25 mouse cellular contexts compared by ENCODE assay signal in the genomic region with DNA sequence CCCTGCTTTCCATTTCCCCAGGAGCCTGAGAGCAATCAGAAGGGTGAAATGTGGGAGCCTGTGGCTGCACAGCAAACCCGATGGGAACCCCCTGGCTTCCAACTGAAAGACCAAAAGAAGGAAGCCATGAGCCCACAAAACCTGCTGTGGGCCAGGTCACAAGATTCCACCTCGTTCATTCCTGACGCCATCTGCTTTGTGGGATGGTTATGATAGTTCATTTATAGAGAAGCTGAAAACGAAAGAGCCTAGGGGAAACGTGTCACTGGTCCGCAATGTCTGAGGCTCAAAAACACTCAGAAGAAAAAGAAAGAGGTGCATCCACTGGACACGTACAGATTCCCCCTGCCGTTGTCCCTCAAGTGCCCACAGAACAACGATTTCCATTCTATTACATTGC. TPM values are rescaled to one million over a fixed set of nuclear protein-coding genes. Genes with fewer than 3 reads are reported as not detected.
"Had no signal": no experiment of that assay in that cellular context is flagged by ENCODE, and none has a peak within 500 bp of the region (broad histone marks: within the 10 kb centered on the region; RNA-seq: fewer than 3 reads in every experiment).

No protein-coding gene starts in this region.

- H3K9me3 ChIP-seq: heart, embryonic 13.5 days; heart, embryonic 15.5 days; hindbrain, embryonic 10.5 days; hindbrain, embryonic 12.5 days; intestine, embryonic 15.5 days; limb, embryonic 13.5 days; limb, embryonic 15.5 days; liver, embryonic 12.5 days had no signal

- ATAC-seq: inflammation-experienced regulatory T-cells, adult 6 months; intestine, embryonic 15.5 days; liver, embryonic 12.5 days had no signal

- H3K4me3 ChIP-seq: heart, adult 2 months; heart, embryonic 13.5 days; heart, embryonic 15.5 days; hindbrain, embryonic 10.5 days; hindbrain, embryonic 12.5 days; intestine, embryonic 15.5 days; limb, embryonic 13.5 days; limb, embryonic 15.5 days; liver, embryonic 12.5 days had no signal

- H3K27me3 ChIP-seq: intestine, embryonic 15.5 days; limb, embryonic 15.5 days had no signal

- H3K4me1 ChIP-seq: heart, embryonic 15.5 days had no signal

- DNase-seq: gastrocnemius, postnatal 25 days; heart, adult 11 months; heart, adult 2 months; heart, postnatal 14 days; heart, postnatal 36 days; kidney, adult 11 months; kidney, adult 8-10 months; kidney, postnatal 10 days; kidney, postnatal 36 days; layer of hippocampus, adult 9-11 months; layer of hippocampus, postnatal 36 days; left cerebral cortex, postnatal 4 days had no signal

- H3K27ac ChIP-seq: heart, adult 2 months; heart, embryonic 13.5 days; heart, embryonic 15.5 days; hindbrain, embryonic 10.5 days; hindbrain, embryonic 12.5 days; hindbrain, embryonic 14.5 days; intestine, embryonic 15.5 days; limb, embryonic 13.5 days; limb, embryonic 15.5 days; liver, embryonic 12.5 days; liver, embryonic 14.5 days had no signal

- H3K9ac ChIP-seq: heart, embryonic 13.5 days; heart, embryonic 15.5 days; hindbrain, embryonic 12.5 days; hindbrain, embryonic 14.5 days; intestine, embryonic 15.5 days; limb, embryonic 13.5 days; limb, embryonic 15.5 days; liver, embryonic 12.5 days; liver, embryonic 14.5 days had no signal

- H3K4me2 ChIP-seq: heart, embryonic 11.5 days; heart, embryonic 13.5 days; heart, embryonic 15.5 days; hindbrain, embryonic 12.5 days; hindbrain, embryonic 14.5 days; intestine, embryonic 15.5 days; limb, embryonic 13.5 days; limb, embryonic 15.5 days; liver, embryonic 12.5 days had no signal

- H3K36me3 ChIP-seq: heart, embryonic 13.5 days; heart, embryonic 15.5 days; hindbrain, embryonic 10.5 days; hindbrain, embryonic 12.5 days; intestine, embryonic 15.5 days; limb, embryonic 13.5 days; limb, embryonic 15.5 days; liver, embryonic 12.5 days had no signal

RNA-seq across cellular contexts. Expression of a gene that starts 43.1 kb away (rescaled TPM):
- total RNA-seq: gastrocnemius, adult 8-10 months had no signal
